Mouse (Mus musculus): Measurements from ENCODE around the gene Ephb2. TPM values are rescaled to one million over a fixed set of nuclear protein-coding genes. Genes with fewer than 3 reads are reported as not detected.

Ephb2 gene
- total and polyA plus RNA-seq, 2 experiments from 2014 or later: 15.6 to 202 TPM

DNA sequence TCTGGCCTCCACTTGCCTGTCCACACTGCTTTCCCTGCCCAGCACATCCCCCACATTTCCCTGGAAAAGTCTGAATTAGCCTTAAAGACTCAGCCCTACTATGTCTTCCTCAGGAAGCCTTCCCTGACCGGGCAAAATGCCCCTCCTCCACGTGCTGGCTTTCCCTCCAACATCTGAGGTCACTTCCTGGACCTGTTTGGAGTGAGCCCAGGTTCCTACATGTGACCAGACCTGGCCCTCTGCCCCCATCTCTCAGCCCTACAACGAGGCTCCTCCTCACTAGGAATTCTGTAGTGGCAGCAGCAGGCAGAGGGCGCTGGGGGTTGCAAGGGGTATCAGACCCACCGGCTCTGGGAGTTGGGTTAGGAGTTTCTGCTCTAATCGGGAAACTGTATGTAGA, 46.0 kb downstream of the Ephb2 start:
- Histone ChIP-seq H3K4me2 (ENCODE audit: low read depth, low read length, poor library complexity, severe bottlenecking) (no peak overlapping the region), H3K9ac (replicated peaks; ENCODE audit: low read length, poor library complexity, severe bottlenecking) (no peak overlapping the region), H3K9me3 (ENCODE audit: low read length) (no peaks in the 10 kb centered on the region), H3K27me3 (ENCODE audit: insufficient read depth, low read length) (no peaks in the 10 kb centered on the region), H3K4me1 (ENCODE audit: insufficient read depth, low read length) (peaks cover 3% of the 10 kb centered on the region; the same call in 1 of the 2 replicates), H3K4me3 (ENCODE audit: low read depth, low read length) (no peak overlapping the region), H3K27ac (ENCODE audit: low read depth, low read length) (no peak overlapping the region), H3K36me3 (ENCODE audit: insufficient read depth, low read length) (no peaks in the 10 kb centered on the region)
- WGBS: 76% methylated on average over 6 of the region's 6 CpGs
- no peak for TF ChIP-seq CTCF (IDR thresholded peaks at IDR 0.05)
- DNase-seq (ENCODE audit: low spot score) (no peak), ATAC-seq (ENCODE audit: low FRiP score) (no peak)

DNA sequence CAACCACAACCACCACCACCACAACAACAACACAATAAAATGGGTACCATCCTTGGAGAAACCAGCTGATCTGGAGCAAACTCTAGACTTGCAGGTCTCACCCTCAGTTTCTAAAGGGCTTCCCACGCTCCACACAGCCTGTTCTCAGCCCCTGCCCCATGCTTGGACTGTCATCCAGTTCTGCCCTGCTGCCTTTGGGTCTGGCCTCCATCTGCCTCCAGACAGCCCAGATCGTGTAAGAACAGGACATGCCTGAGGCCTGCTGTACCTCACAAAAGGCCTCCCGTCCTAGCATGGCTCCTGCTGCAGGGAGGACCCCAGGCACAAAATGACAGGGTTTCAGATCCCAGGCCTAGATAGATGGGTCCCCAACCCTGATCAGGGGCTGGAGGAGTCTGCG, 48.4 kb downstream of the Ephb2 start:
- peaks cover 6% of the 10 kb centered on the region; the same call in 1 of the 2 replicates for H3K4me1 ChIP-seq (ENCODE audit: insufficient read depth, low read length)
- WGBS: 63% methylated on average over 4 of the region's 4 CpGs
- ATAC-seq (ENCODE audit: low FRiP score) (no peak), DNase-seq (ENCODE audit: low spot score) (no peak)
- H3K4me2 ChIP-seq (ENCODE audit: low read depth, low read length, poor library complexity, severe bottlenecking): no peak overlapping the region
- no peaks in the 10 kb centered on the region for H3K9me3 ChIP-seq (ENCODE audit: low read length)
- no peak overlapping the region for H3K9ac ChIP-seq (replicated peaks; ENCODE audit: low read length, poor library complexity, severe bottlenecking)
- TF ChIP-seq CTCF (IDR thresholded peaks at IDR 0.05): no peak
- no peak overlapping the region for H3K27ac ChIP-seq (ENCODE audit: low read depth, low read length)
- no peak overlapping the region for H3K4me3 ChIP-seq (ENCODE audit: low read depth, low read length)
- H3K36me3 ChIP-seq (ENCODE audit: insufficient read depth, low read length): no peaks in the 10 kb centered on the region
- H3K27me3 ChIP-seq (ENCODE audit: insufficient read depth, low read length): no peaks in the 10 kb centered on the region

DNA sequence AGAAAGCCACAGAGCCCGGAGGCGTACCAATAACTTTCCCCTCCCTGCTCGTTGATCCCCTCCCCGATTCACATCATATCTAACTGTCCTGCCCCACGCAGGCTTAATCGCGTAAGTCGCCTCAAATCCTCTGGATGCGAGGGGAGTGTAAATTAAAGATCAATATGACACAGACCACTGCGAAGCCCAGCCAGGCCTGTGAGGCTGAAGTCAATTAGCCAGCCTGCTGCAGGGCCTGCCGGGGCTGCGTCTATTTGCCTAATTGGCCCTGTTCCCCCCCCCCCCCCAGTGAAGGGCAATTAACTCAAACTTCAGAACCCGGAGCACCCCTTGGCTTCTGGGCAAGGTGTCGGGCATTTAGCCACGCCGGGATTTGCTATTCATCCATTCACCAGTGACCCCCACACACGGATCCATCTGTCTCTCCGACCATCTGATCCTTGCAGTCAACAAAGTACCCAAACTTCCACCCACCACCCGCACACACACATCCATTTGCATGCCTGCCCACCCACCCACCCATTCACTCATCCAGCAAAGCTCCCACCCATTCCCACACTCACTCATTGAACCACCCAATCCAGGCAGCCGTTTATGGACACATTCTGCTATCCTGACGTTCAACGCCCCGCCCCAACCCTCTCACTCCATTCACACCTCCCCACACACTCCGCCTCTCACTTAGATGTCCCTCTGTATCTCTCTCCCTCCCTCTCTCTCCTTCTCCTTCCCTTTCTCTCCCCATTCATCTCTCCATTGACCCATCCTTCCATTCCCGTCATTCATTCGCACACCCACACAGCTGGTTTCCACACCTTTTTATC, 49.1 kb downstream of the Ephb2 start:
- Histone ChIP-seq H3K4me3 (ENCODE audit: low read depth, low read length) (no peak overlapping the region), H3K9me3 (ENCODE audit: low read length) (no peaks in the 10 kb centered on the region), H3K27ac (ENCODE audit: low read depth, low read length) (no peak overlapping the region), H3K9ac (replicated peaks; ENCODE audit: low read length, poor library complexity, severe bottlenecking) (no peak overlapping the region), H3K27me3 (ENCODE audit: insufficient read depth, low read length) (no peaks in the 10 kb centered on the region), H3K4me2 (ENCODE audit: low read depth, low read length, poor library complexity, severe bottlenecking) (no peak overlapping the region), H3K36me3 (ENCODE audit: insufficient read depth, low read length) (no peaks in the 10 kb centered on the region), H3K4me1 (ENCODE audit: insufficient read depth, low read length) (peaks cover 6% of the 10 kb centered on the region; the same call in 1 of the 2 replicates)
- ATAC-seq (ENCODE audit: low FRiP score) (no peak), DNase-seq (ENCODE audit: low spot score) (peak; percentile 69)
- 32% methylated on average over 26 of the region's 26 CpGs for WGBS
- no peak for TF ChIP-seq CTCF (IDR thresholded peaks at IDR 0.05)

DNA sequence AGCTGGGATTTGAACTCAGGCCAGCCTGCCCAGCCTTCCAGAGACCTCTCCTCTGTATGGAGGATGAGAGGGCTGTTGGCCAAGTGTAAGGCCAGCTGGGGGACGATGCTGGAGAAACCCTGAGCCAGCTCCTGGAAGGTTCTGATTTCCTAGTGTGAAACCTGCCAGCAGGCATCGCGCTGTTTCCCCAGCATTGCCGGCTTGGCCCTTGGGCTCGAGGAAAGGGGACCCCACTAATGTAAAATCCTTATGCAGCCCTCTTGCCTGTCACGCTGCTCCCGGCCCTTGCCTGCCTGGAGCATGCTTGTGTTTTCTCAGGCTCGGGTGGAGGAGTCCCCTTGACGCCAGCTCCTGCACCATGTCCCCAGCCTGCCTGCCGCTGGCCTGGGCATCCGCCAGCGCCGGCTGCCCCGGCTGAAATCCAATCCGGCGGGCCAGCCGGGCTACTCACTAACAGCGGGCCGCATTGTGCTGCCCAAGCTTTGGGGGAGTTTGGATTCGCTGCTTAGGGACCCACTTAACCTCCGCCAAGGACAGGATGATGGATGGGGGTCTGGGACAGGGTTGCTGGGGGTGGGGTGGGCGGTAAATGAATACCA, 52.1 kb downstream of the Ephb2 start:
- peaks cover 3% of the 10 kb centered on the region; the same call in 1 of the 2 replicates for H3K4me1 ChIP-seq (ENCODE audit: insufficient read depth, low read length)
- H3K36me3 ChIP-seq (ENCODE audit: insufficient read depth, low read length): no peaks in the 10 kb centered on the region
- no peaks in the 10 kb centered on the region for H3K9me3 ChIP-seq (ENCODE audit: low read length)
- H3K9ac ChIP-seq (replicated peaks; ENCODE audit: low read length, poor library complexity, severe bottlenecking): no peak overlapping the region
- no peaks in the 10 kb centered on the region for H3K27me3 ChIP-seq (ENCODE audit: insufficient read depth, low read length)
- no peak overlapping the region for H3K27ac ChIP-seq (ENCODE audit: low read depth, low read length)
- no peak overlapping the region for H3K4me3 ChIP-seq (ENCODE audit: low read depth, low read length)
- WGBS: 56% methylated on average over 22 of the region's 22 CpGs
- no peak overlapping the region for H3K4me2 ChIP-seq (ENCODE audit: low read depth, low read length, poor library complexity, severe bottlenecking)
- TF ChIP-seq CTCF (IDR thresholded peaks at IDR 0.05): no peak
- ATAC-seq (ENCODE audit: low FRiP score) (peak; percentile 26; the same call in 1 of the 2 replicates), DNase-seq (ENCODE audit: low spot score) (peak; percentile 77)

DNA sequence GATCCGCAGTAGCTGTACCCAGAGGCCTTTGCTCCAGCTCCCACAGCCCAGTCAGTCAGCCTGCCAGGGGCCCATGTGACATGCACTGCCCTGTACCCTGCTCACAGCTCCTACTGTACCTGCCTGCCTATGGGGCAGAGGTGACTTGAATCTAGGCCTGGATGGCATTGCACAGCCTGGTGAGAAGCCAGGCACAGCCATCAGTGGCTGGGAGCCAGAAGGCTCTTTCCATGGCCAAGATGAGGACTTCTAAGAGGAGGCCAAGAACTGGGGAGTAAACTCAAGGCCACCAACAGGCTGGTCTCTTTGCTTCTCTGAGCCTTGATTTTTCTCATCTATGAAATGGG, 53.2 kb downstream of the Ephb2 start:
- Histone ChIP-seq H3K9me3 (ENCODE audit: low read length) (no peaks in the 10 kb centered on the region), H3K4me3 (ENCODE audit: low read depth, low read length) (no peak overlapping the region), H3K4me2 (ENCODE audit: low read depth, low read length, poor library complexity, severe bottlenecking) (no peak overlapping the region), H3K36me3 (ENCODE audit: insufficient read depth, low read length) (no peaks in the 10 kb centered on the region), H3K27me3 (ENCODE audit: insufficient read depth, low read length) (no peaks in the 10 kb centered on the region), H3K9ac (replicated peaks; ENCODE audit: low read length, poor library complexity, severe bottlenecking) (no peak overlapping the region), H3K27ac (ENCODE audit: low read depth, low read length) (no peak overlapping the region), H3K4me1 (ENCODE audit: insufficient read depth, low read length) (peaks cover 3% of the 10 kb centered on the region; the same call in 1 of the 2 replicates)
- ATAC-seq (ENCODE audit: low FRiP score): no peak
- no peak for TF ChIP-seq CTCF (IDR thresholded peaks at IDR 0.05)
- no peak for DNase-seq (ENCODE audit: low spot score)
- WGBS: 95% methylated on average over 1 of the region's 1 CpGs

Data from midbrain, postnatal 0 days (tissue).